Mouse (Mus musculus) thymus, adult 2 months (tissue): Measurements from ENCODE around the gene H2-Eb1. TPM values are rescaled to one million over a fixed set of nuclear protein-coding genes. Genes with fewer than 3 reads are reported as not detected.

Experiments
- DNase-seq: peaks from one replicate; pipeline ENCODE4 v3.0.0; 2021
- H3K27ac ChIP-seq: fragments of 200-500 bp; 2 replicates; pipeline ENCODE4 v1.5.1; 2012; ENCODE audit warnings: low read length, control low read depth; ENCODE audit not compliant: control insufficient read depth, insufficient read depth
- H3K27me3 ChIP-seq: fragments of 200-500 bp; 2 replicates; pipeline ENCODE4 v1.6.1; 2012; ENCODE audit warnings: mild to moderate bottlenecking, low read length, moderate library complexity, mixed read lengths; ENCODE audit not compliant: control insufficient read depth, insufficient read depth
- H3K36me3 ChIP-seq: fragments of 200-500 bp; 2 replicates; pipeline ENCODE4 v1.6.1; 2012; ENCODE audit warnings: mild to moderate bottlenecking, low read length, moderate library complexity; ENCODE audit not compliant: control insufficient read depth, insufficient read depth
- H3K4me1 ChIP-seq: fragments of 200-500 bp; replicated peaks from 2 replicates; pipeline ENCODE4 v1.6.1; 2012; ENCODE audit warnings: low read length; ENCODE audit not compliant: control insufficient read depth, insufficient read depth
- H3K4me3 ChIP-seq: fragments of 200-500 bp; 2 replicates; pipeline ENCODE4 v1.5.1; 2012; ENCODE audit warnings: mild to moderate bottlenecking, low read length, control low read depth, moderate library complexity; ENCODE audit not compliant: control insufficient read depth, insufficient read depth
- CTCF ChIP-seq: fragments of 200-500 bp; IDR thresholded peaks from 2 replicates; pipeline ENCODE4 v1.5.1; 2012; ENCODE audit warnings: mild to moderate bottlenecking, control low read depth, low read length, moderate library complexity, borderline replicate concordance; ENCODE audit not compliant: control insufficient read depth, poor library complexity, insufficient read depth; ENCODE audit errors: extremely low read depth
- POLR2A ChIP-seq: fragments of 200-500 bp; IDR thresholded peaks from 2 replicates; pipeline ENCODE4 v1.6.1; 2012; ENCODE audit warnings: mild to moderate bottlenecking, low read length, control low read depth, moderate library complexity; ENCODE audit not compliant: control insufficient read depth, poor library complexity, insufficient read depth; ENCODE audit errors: extremely low read depth
- WGBS: fragments of 180-500 bp; shearing (Covaris S2); methylation state at CpG from one replicate; pipeline ENCODE4 v1.1.7; 2018; 5-methylcytosine and 5-hydroxymethylcytosine counted together
- polyA plus RNA-seq: library from polyadenylated mRNA; depleted of rRNA; stranded (reverse); fragments of >200 nt; gene quantifications from 2 replicates; pipeline ENCODE4 v1.2.3, GENCODE M21; 2012

The H2-Eb1 gene
- polyA plus RNA-seq, 1 experiment, result 666 TPM

DNA sequence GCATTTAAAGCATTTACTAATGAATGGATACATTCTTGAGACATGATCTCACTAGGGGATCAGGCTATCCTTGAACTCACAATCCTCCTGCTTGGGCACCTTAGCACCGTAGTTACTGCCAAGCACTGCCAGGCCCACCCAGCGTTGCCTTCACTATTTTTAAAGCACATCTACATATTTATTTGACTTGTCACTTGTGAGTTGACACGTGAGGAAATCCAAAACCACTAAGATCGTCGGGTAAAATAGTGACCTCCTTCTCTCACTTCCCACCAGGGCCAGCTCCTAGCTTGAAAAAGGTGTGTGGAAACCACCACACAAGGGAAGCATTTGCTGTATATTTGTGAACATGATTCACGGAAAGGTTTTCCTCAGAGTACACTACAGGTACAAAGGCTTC, 18.7 kb upstream of the H2-Eb1 start:
- TF ChIP-seq CTCF, result no peak
- 45% methylated on average over 6 of the region's 6 CpGs for WGBS
- H3K4me3 ChIP-seq, result no peak overlapping the region

DNA sequence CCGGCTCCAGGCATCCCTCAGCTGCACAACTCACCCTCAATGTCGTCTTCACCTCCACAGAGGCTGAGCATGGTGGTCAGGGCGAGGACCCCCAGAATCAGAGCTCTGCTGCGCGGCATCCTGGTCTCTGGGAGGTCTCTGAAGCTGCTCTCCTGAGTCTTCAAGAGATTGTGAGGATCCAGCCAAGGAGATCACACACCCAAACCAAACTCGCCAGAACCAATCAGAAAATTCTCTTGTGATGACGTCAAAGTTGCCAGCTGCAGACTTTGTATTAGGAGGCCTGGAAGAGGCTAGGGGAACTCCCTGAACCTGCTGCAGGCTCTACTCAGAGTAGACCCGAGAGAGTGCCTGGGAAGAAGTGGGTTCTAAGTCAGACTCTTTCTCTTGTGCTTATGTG, 18.0 kb upstream of the H2-Eb1 start, which contains the start of gene H2-Aa:
Gene H2-Aa, minus strand, starts transcription at position 176 of the 400 bp plus-strand sequence.
- peak within 1 kb of the TSS; percentile 69 for H3K27ac ChIP-seq
- H3K4me3 ChIP-seq, result peak within 1 kb of the TSS; percentile 24
- TF ChIP-seq CTCF, result no peak
- no peak for TF ChIP-seq POLR2A
- peak; percentile 84 for DNase-seq
- 32% methylated on average over 8 of the region's 8 CpGs for WGBS
- no peaks in the 10 kb centered on the region for H3K36me3 ChIP-seq
- H3K4me1 ChIP-seq, result no peaks in the 10 kb centered on the region
- no peaks in the 10 kb centered on the region for H3K27me3 ChIP-seq

More for the DNA sequence above, 18.7 kb upstream of the H2-Eb1 start:
- no peak for DNase-seq
- Histone ChIP-seq H3K27me3 (no peaks in the 10 kb centered on the region), H3K4me1 (no peaks in the 10 kb centered on the region), H3K36me3 (no peaks in the 10 kb centered on the region), H3K27ac (peak overlapping the region; percentile 69; the same call in 1 of the 2 replicates)

GRCm38 (mm10) chr17:34288131-34288530, 17.5 kb upstream of the H2-Eb1 start:
- TF ChIP-seq CTCF (no peak), POLR2A (no peak)
- Histone ChIP-seq H3K27ac (peak overlapping the region; percentile 16; the same call in 1 of the 2 replicates), H3K36me3 (no peaks in the 10 kb centered on the region), H3K4me1 (no peaks in the 10 kb centered on the region), H3K27me3 (no peaks in the 10 kb centered on the region), H3K4me3 (no peak overlapping the region)
- DNase-seq, result no peak
- WGBS, result 87% methylated on average over 3 of the region's 3 CpGs

GRCm38 (mm10) chr17:34291609-34292008, 14.1 kb upstream of the H2-Eb1 start:
- TF ChIP-seq POLR2A (no peak), CTCF (no peak)
- 19% methylated on average over 8 of the region's 8 CpGs for WGBS
- Histone ChIP-seq H3K27ac (no peak overlapping the region), H3K4me1 (0 out of 2 replicates have a peak, but pooled peaks cover 3% of the 10 kb centered on the region), H3K27me3 (no peaks in the 10 kb centered on the region), H3K4me3 (no peak overlapping the region), H3K36me3 (no peaks in the 10 kb centered on the region)
- peak; percentile 80 for DNase-seq

DNA sequence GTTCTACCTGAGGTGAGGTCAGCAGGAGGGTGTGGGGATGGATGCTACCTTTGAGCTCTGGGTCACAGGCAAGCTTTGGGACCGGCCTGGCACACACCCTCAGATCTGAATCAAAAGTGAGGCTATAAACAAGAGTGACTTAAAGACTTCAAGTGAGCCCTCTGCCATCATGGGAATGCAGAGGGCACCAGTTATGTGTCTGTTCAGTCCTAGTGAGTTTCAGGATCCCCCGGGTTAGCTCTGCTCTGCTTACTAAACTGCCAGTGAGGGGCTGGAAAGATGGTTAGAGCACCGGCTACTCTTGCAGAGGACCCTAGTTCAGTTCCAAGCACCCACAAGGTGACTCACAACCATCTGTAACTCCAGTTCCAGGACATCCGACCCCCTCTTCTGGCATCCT, 13.1 kb upstream of the H2-Eb1 start:
- no peak for DNase-seq
- H3K36me3 ChIP-seq, result no peaks in the 10 kb centered on the region
- H3K4me3 ChIP-seq, result no peak overlapping the region
- 99% methylated on average over 4 of the region's 4 CpGs for WGBS
- no peak overlapping the region for H3K27ac ChIP-seq
- TF ChIP-seq CTCF (no peak), POLR2A (no peak)
- no peaks in the 10 kb centered on the region for H3K27me3 ChIP-seq
- 0 out of 2 replicates have a peak, but pooled peaks cover 3% of the 10 kb centered on the region for H3K4me1 ChIP-seq

DNA sequence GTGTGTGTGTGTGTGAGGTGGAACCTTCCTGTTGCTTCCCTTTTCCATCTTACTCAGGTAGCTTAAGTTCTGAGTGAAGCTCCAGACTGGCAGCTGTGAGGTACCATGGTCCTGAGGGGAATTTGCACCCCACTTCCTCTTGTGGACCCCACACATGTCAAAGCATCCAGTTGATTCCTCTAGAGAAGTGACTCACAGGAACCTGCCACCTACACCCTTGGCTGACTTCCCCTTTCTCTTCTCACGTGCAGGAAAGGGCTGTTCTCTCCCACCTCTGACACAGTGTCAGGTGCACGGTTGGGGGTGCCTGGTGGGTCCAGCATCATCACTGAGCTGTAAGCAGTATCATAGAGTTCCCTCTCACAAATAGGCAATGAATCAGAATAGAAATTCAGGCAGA, 12.1 kb upstream of the H2-Eb1 start:
- no peak overlapping the region; the same call in 1 of the 2 replicates for H3K27ac ChIP-seq
- 0% methylated on average over 2 of the region's 2 CpGs for WGBS
- no peaks in the 10 kb centered on the region for H3K27me3 ChIP-seq
- no peak for TF ChIP-seq POLR2A
- no peak for TF ChIP-seq CTCF
- 0 out of 2 replicates have a peak, but pooled peaks cover 3% of the 10 kb centered on the region for H3K4me1 ChIP-seq
- H3K36me3 ChIP-seq, result no peaks in the 10 kb centered on the region
- no peak overlapping the region for H3K4me3 ChIP-seq
- no peak for DNase-seq

- Histone ChIP-seq H3K27me3 (no peaks in the 10 kb centered on the region), H3K27ac (no peak overlapping the region), H3K36me3 (no peaks in the 10 kb centered on the region), H3K4me3 (no peak overlapping the region), H3K4me1 (peaks cover 4% of the 10 kb centered on the region)
- DNase-seq, result no peak
- TF ChIP-seq CTCF, result no peak
- TF ChIP-seq POLR2A, result no peak
- WGBS, result 88% methylated on average over 4 of the region's 4 CpGs
Measured at GRCm38 (mm10) chr17:34294249-34294648, 11.4 kb upstream of the H2-Eb1 start.
